20 mouse cellular contexts compared by ENCODE assay signal in genomic region chr1:66943639-66944038, GRCm38 (mm10). TPM values are rescaled to one million over a fixed set of nuclear protein-coding genes. Genes with fewer than 3 reads are reported as not detected.
"Had no signal": no experiment of that assay in that cellular context is flagged by ENCODE, and none has a peak within 500 bp of the region (broad histone marks: within the 10 kb centered on the region; RNA-seq: fewer than 3 reads in every experiment).

No protein-coding gene starts in this region.

- H3K4me3 ChIP-seq: heart, adult 2 months; heart, embryonic 13.5 days; heart, embryonic 15.5 days; intestine, embryonic 15.5 days; limb, embryonic 15.5 days; liver, embryonic 12.5 days had no signal

- DNase-seq: forebrain, postnatal 0 days; heart, adult 11 months; heart, adult 2 months; heart, postnatal 14 days; heart, postnatal 36 days; kidney, adult 18-20 months; kidney, adult 8-10 months; kidney, postnatal 10 days; kidney, postnatal 36 days; layer of hippocampus, adult 9-11 months; layer of hippocampus, postnatal 36 days; left cerebral cortex, postnatal 4 days had no signal

- H3K4me1 ChIP-seq: intestine, embryonic 15.5 days; liver, embryonic 12.5 days had no signal

RNA-seq across cellular contexts. Expression of gene Myl1, which starts 1.6 kb away (rescaled TPM):
- total RNA-seq: forebrain, postnatal 0 days; hematopoietic stem cell, adult 5-6 weeks had no signal
- polyA plus RNA-seq: inflammation-experienced regulatory T-cells, adult 6 months; liver, adult 2 months had no signal
